Mouse (Mus musculus): ENCODE measurements around the gene Gm28047. TPM values are rescaled to one million over a fixed set of nuclear protein-coding genes. Genes with fewer than 3 reads are reported as not detected.

Gene Gm28047
- polyA plus RNA-seq, 1 experiment = not detected

GRCm38 (mm10) chr15:102519211-102520141 lies 105.4 kb downstream of the Gm28047 start:
- Histone ChIP-seq H3K4me3 (ENCODE audit: insufficient read depth, poor library complexity, severe bottlenecking) (peak overlapping the region; percentile 68), H3K79me2 (ENCODE audit: control insufficient read depth, insufficient read depth) (peaks cover 55% of the 10 kb centered on the region), H3K27me3 (ENCODE audit: control insufficient read depth, insufficient read depth, insufficient read length) (no peaks in the 10 kb centered on the region), H3ac (ENCODE audit: control insufficient read depth, insufficient read length, low read depth) (peak overlapping the region; percentile 79), H3K79me3 (ENCODE audit: low read depth) (peaks cover 36% of the 10 kb centered on the region), H3K36me3 (ENCODE audit: control insufficient read depth, insufficient read depth) (peaks cover 48% of the 10 kb centered on the region)
- TF ChIP-seq MAX (IDR thresholded peaks at IDR 0.05) (no peak), FOSL1 (IDR thresholded peaks at IDR 0.05; ENCODE audit: insufficient read depth, low read length, poor library complexity, severe bottlenecking) (no peak), MYOD1 (IDR thresholded peaks at IDR 0.05; ENCODE audit: control insufficient read depth, insufficient read length, low read depth) (no peak), CEBPB (IDR thresholded peaks at IDR 0.05; ENCODE audit: low read depth) (no peak), MYOG (IDR thresholded peaks at IDR 0.05; ENCODE audit: control insufficient read depth, extremely low read depth, insufficient read length) (no peak), USF1 (IDR thresholded peaks at IDR 0.05; ENCODE audit: low read depth) (no peak), CTCF (IDR thresholded peaks at IDR 0.05; ENCODE audit: control insufficient read depth, insufficient read depth, insufficient read length) (no peak)

GRCm38 (mm10) chr15:102518859-102519201 lies 106.0 kb downstream of the Gm28047 start:
- H3K27me3 ChIP-seq (ENCODE audit: control insufficient read depth, insufficient read depth, insufficient read length) = no peaks in the 10 kb centered on the region

GRCm38 (mm10) chr15:102517976-102518858 lies 106.7 kb downstream of the Gm28047 start, which contains the start of gene Tarbp2:
Gene Tarbp2 (plus strand): TSS chr15:102518192.
- TF ChIP-seq MAX (IDR thresholded peaks at IDR 0.05) (peak; percentile 39), MYOG (IDR thresholded peaks at IDR 0.05; ENCODE audit: control insufficient read depth, extremely low read depth, insufficient read length) (no peak)
- peaks cover 38% of the 10 kb centered on the region for H3K36me3 ChIP-seq (ENCODE audit: control insufficient read depth, insufficient read depth)

More at GRCm38 (mm10) chr15:102518859-102519201, 106.0 kb downstream of the Gm28047 start:
- H3ac ChIP-seq (ENCODE audit: control insufficient read depth, insufficient read length, low read depth) = peak overlapping the region; percentile 73
- TF ChIP-seq MYOG (IDR thresholded peaks at IDR 0.05; ENCODE audit: control insufficient read depth, extremely low read depth, insufficient read length) (no peak), MAX (IDR thresholded peaks at IDR 0.05) (no peak), MYOD1 (IDR thresholded peaks at IDR 0.05; ENCODE audit: control insufficient read depth, insufficient read length, low read depth) (no peak), USF1 (IDR thresholded peaks at IDR 0.05; ENCODE audit: low read depth) (no peak), CTCF (IDR thresholded peaks at IDR 0.05; ENCODE audit: control insufficient read depth, insufficient read depth, insufficient read length) (no peak), FOSL1 (IDR thresholded peaks at IDR 0.05; ENCODE audit: insufficient read depth, low read length, poor library complexity, severe bottlenecking) (no peak), CEBPB (IDR thresholded peaks at IDR 0.05; ENCODE audit: low read depth) (no peak)
- peaks cover 36% of the 10 kb centered on the region for H3K79me3 ChIP-seq (ENCODE audit: low read depth)
- H3K4me3 ChIP-seq (ENCODE audit: insufficient read depth, poor library complexity, severe bottlenecking) = peak overlapping the region; percentile 68
- peaks cover 41% of the 10 kb centered on the region for H3K36me3 ChIP-seq (ENCODE audit: control insufficient read depth, insufficient read depth)
- peaks cover 57% of the 10 kb centered on the region for H3K79me2 ChIP-seq (ENCODE audit: control insufficient read depth, insufficient read depth)

GRCm38 (mm10) chr15:102517631-102517975 lies 107.3 kb downstream of the Gm28047 start:
- Histone ChIP-seq H3K27me3 (ENCODE audit: control insufficient read depth, insufficient read depth, insufficient read length) (no peaks in the 10 kb centered on the region), H3K79me2 (ENCODE audit: control insufficient read depth, insufficient read depth) (peaks cover 66% of the 10 kb centered on the region), H3K79me3 (ENCODE audit: low read depth) (peaks cover 36% of the 10 kb centered on the region), H3ac (ENCODE audit: control insufficient read depth, insufficient read length, low read depth) (peak overlapping the region; percentile 25), H3K36me3 (ENCODE audit: control insufficient read depth, insufficient read depth) (peaks cover 34% of the 10 kb centered on the region), H3K4me3 (ENCODE audit: insufficient read depth, poor library complexity, severe bottlenecking) (peak overlapping the region; percentile 75)
- peak; percentile 29 for TF ChIP-seq MAX (IDR thresholded peaks at IDR 0.05)
- TF ChIP-seq MYOD1 (IDR thresholded peaks at IDR 0.05; ENCODE audit: control insufficient read depth, insufficient read length, low read depth) = no peak

More at GRCm38 (mm10) chr15:102517976-102518858, 106.7 kb downstream of the Gm28047 start, which contains the start of gene Tarbp2:
- Histone ChIP-seq H3K27me3 (ENCODE audit: control insufficient read depth, insufficient read depth, insufficient read length) (no peaks in the 10 kb centered on the region), H3K79me2 (ENCODE audit: control insufficient read depth, insufficient read depth) (peaks cover 59% of the 10 kb centered on the region), H3K79me3 (ENCODE audit: low read depth) (peaks cover 36% of the 10 kb centered on the region), H3ac (ENCODE audit: control insufficient read depth, insufficient read length, low read depth) (peak within 1 kb of the TSS; percentile 88), H3K4me3 (ENCODE audit: insufficient read depth, poor library complexity, severe bottlenecking) (peak within 1 kb of the TSS; percentile 75)

- peak within 1 kb of the TSS; percentile 75 for H3K4me3 ChIP-seq (ENCODE audit: insufficient read depth, poor library complexity, severe bottlenecking)
- peaks cover 71% of the 10 kb centered on the region for H3K79me2 ChIP-seq (ENCODE audit: control insufficient read depth, insufficient read depth)
- H3K27me3 ChIP-seq (ENCODE audit: control insufficient read depth, insufficient read depth, insufficient read length) = no peaks in the 10 kb centered on the region
- H3ac ChIP-seq (ENCODE audit: control insufficient read depth, insufficient read length, low read depth) = peak within 1 kb of the TSS; percentile 88
- peaks cover 26% of the 10 kb centered on the region for H3K36me3 ChIP-seq (ENCODE audit: control insufficient read depth, insufficient read depth)
- peaks cover 36% of the 10 kb centered on the region for H3K79me3 ChIP-seq (ENCODE audit: low read depth)
- TF ChIP-seq CTCF (IDR thresholded peaks at IDR 0.05; ENCODE audit: control insufficient read depth, insufficient read depth, insufficient read length) (peak; percentile 7), FOSL1 (IDR thresholded peaks at IDR 0.05; ENCODE audit: insufficient read depth, low read length, poor library complexity, severe bottlenecking) (no peak), MYOD1 (IDR thresholded peaks at IDR 0.05; ENCODE audit: control insufficient read depth, insufficient read length, low read depth) (no peak)
Observed at GRCm38 (mm10) chr15:102516728-102517404, 108.0 kb downstream of the Gm28047 start, which contains the start of gene Map3k12. Gene Map3k12 (minus strand): TSS chr15:102517064.
